Mouse (Mus musculus): ENCODE results near the gene Gm21994. TPM values are rescaled to one million over a fixed set of nuclear protein-coding genes. Genes with fewer than 3 reads are reported as not detected.
"Not testable (repeated sequence)": the region's sequence is repeated elsewhere in the genome, so short reads cannot be mapped to it uniquely, and the experiment has no call there.

The Gm21994 gene
- 5.8 and 6.3 TPM in 2 replicates for total RNA-seq (2012; rRNA removed)
- 100 to 1,000 TPM in 1 of 2 experiments, 1 to 10 TPM in 1; 6.4 to 803 TPM for polyA plus RNA-seq (2012; ENCODE audit: insufficient read depth in 1 of 2, insufficient read length in 2 of 2, low read depth in 1 of 2, low replicate concordance in 2 of 2, missing spikeins in 1 of 2)

- not testable (repeated sequence) for H3K9ac ChIP-seq (ENCODE audit: control insufficient read depth, low read depth, low read length, poor library complexity, severe bottlenecking); H3K27me3 ChIP-seq (ENCODE audit: control insufficient read depth in 1 of 2, insufficient read depth in 2 of 2, low read length in 2 of 2); H3K79me2 ChIP-seq (ENCODE audit: control insufficient read depth, insufficient read depth, low read length, poor library complexity); H3K4me1 ChIP-seq (ENCODE audit: control insufficient read depth in 1 of 2, insufficient read depth in 2 of 2, low read length in 2 of 2); DNase-seq (ENCODE audit: low read depth, low spot score); H3K36me3 ChIP-seq (ENCODE audit: control insufficient read depth in 1 of 2, insufficient read depth in 2 of 2, low read length in 2 of 2); H3K27ac ChIP-seq (ENCODE audit: control insufficient read depth, low read depth, low read length); H3K4me3 ChIP-seq (ENCODE audit: control insufficient read depth in 1 of 2, insufficient read depth in 1 of 2, low read depth in 2 of 2, low read length in 2 of 2); H3K9me3 ChIP-seq (replicated peaks; ENCODE audit: insufficient read depth, low read length)
These were observed at the start of gene Gm21994 for GRCm38 (mm10) chr2:150255491-150255890. Gene Gm21994, minus strand, starts transcription at chr2:150255591.

GRCm38 (mm10) chr2:150299096-150299495 lies 43.7 kb upstream of the Gm21994 start:
- DNase-seq (ENCODE audit: low read depth, low spot score) = no peak
- H3K36me3 ChIP-seq (ENCODE audit: control insufficient read depth in 1 of 2, insufficient read depth in 2 of 2, low read length in 2 of 2) = peaks cover 0 to 3% of the 10 kb centered on the region in 2 experiments; a peak in 1 of 4 replicates
- no peak overlapping the region for H3K4me3 ChIP-seq (ENCODE audit: control insufficient read depth in 1 of 2, insufficient read depth in 1 of 2, low read depth in 2 of 2, low read length in 2 of 2)
- no peak overlapping the region for H3K9ac ChIP-seq (ENCODE audit: control insufficient read depth, low read depth, low read length, poor library complexity, severe bottlenecking)
- no peak overlapping the region for H3K27ac ChIP-seq (ENCODE audit: control insufficient read depth, low read depth, low read length)
- H3K9me3 ChIP-seq (replicated peaks; ENCODE audit: insufficient read depth, low read length) = no peaks in the 10 kb centered on the region
- H3K4me1 ChIP-seq (ENCODE audit: control insufficient read depth in 1 of 2, insufficient read depth in 2 of 2, low read length in 2 of 2) = peaks cover 0 to 4% of the 10 kb centered on the region in 2 experiments; a peak in 2 of 4 replicates
- no peaks in the 10 kb centered on the region for H3K27me3 ChIP-seq (ENCODE audit: control insufficient read depth in 1 of 2, insufficient read depth in 2 of 2, low read length in 2 of 2)
- no peaks in the 10 kb centered on the region for H3K79me2 ChIP-seq (ENCODE audit: control insufficient read depth, insufficient read depth, low read length, poor library complexity)
- TF ChIP-seq USF1 (IDR thresholded peaks at IDR 0.05; ENCODE audit: low read depth, low read length) (no peak), GATA1 (IDR thresholded peaks at IDR 0.05; ENCODE audit: low read depth, low read length) (no peak), ZNF384 (IDR thresholded peaks at IDR 0.05; ENCODE audit: low read depth, low read length) (0 out of 2 replicates have a peak, but pooled peaks have one; percentile 27), USF2 (IDR thresholded peaks at IDR 0.05; ENCODE audit: borderline replicate concordance in 1 of 2, insufficient read depth in 1 of 2, low read depth in 1 of 2, low read length in 2 of 2) (no peak), CHD1 (IDR thresholded peaks at IDR 0.05; ENCODE audit: low read depth, low read length) (no peak), EP300 (IDR thresholded peaks at IDR 0.05; ENCODE audit: low read depth in 1 of 2, low read length in 2 of 2) (0 out of 4 replicates have a peak, but pooled peaks of 1 of the 2 experiments have one; percentile 16), CHD2 (IDR thresholded peaks at IDR 0.05; ENCODE audit: low read length) (no peak), HCFC1 (IDR thresholded peaks at IDR 0.05; ENCODE audit: low read depth, low read length) (no peak), MAZ (IDR thresholded peaks at IDR 0.05; ENCODE audit: low read depth, low read length) (no peak), ZC3H11A (IDR thresholded peaks at IDR 0.05; ENCODE audit: low read depth, low read length) (no peak), MEF2A (IDR thresholded peaks at IDR 0.05; ENCODE audit: extremely low read depth, insufficient replicate concordance, low read depth, low read length, poor library complexity, severe bottlenecking) (no peak), MXI1 (IDR thresholded peaks at IDR 0.05; ENCODE audit: low read depth, low read length) (no peak), TBP (IDR thresholded peaks at IDR 0.05; ENCODE audit: low read depth, low read length) (no peak)

- H3K27me3 ChIP-seq (ENCODE audit: control insufficient read depth in 1 of 2, insufficient read depth in 2 of 2, low read length in 2 of 2) = no peaks in the 10 kb centered on the region
- TF ChIP-seq ZNF384 (IDR thresholded peaks at IDR 0.05; ENCODE audit: low read depth, low read length) = no peak
- no peak for TF ChIP-seq ZC3H11A (IDR thresholded peaks at IDR 0.05; ENCODE audit: low read depth, low read length)
- TF ChIP-seq POLR2A (IDR thresholded peaks at IDR 0.05; ENCODE audit: control insufficient read depth in 1 of 2, insufficient read depth in 1 of 2, low read depth in 1 of 2, low read length in 2 of 2, poor library complexity in 1 of 2) = no peak
- TF ChIP-seq NELFE (IDR thresholded peaks at IDR 0.05; ENCODE audit: low read depth, low read length) = no peak
- no peak for TF ChIP-seq MEF2A (IDR thresholded peaks at IDR 0.05; ENCODE audit: extremely low read depth, insufficient replicate concordance, low read depth, low read length, poor library complexity, severe bottlenecking)
- TF ChIP-seq USF2 (IDR thresholded peaks at IDR 0.05; ENCODE audit: borderline replicate concordance in 1 of 2, insufficient read depth in 1 of 2, low read depth in 1 of 2, low read length in 2 of 2) = no peak
- no peak for TF ChIP-seq TCF12 (IDR thresholded peaks at IDR 0.05; ENCODE audit: low read depth, low read length)
- no peak for TF ChIP-seq NRF1 (IDR thresholded peaks at IDR 0.05; ENCODE audit: insufficient read depth, low read depth, low read length, poor library complexity, severe bottlenecking)
These were observed 38.3 kb upstream of the Gm21994 start for GRCm38 (mm10) chr2:150293669-150294068.

GRCm38 (mm10) chr2:150257291-150257690 lies 1.9 kb upstream of the Gm21994 start, which contains the start of gene Gm14124:
Gene Gm14124, plus strand, starts transcription at chr2:150257517.
- not testable (repeated sequence) for H3K27me3 ChIP-seq (ENCODE audit: control insufficient read depth in 1 of 2, insufficient read depth in 2 of 2, low read length in 2 of 2); H3K9me3 ChIP-seq (replicated peaks; ENCODE audit: insufficient read depth, low read length); H3K79me2 ChIP-seq (ENCODE audit: control insufficient read depth, insufficient read depth, low read length, poor library complexity); H3K9ac ChIP-seq (ENCODE audit: control insufficient read depth, low read depth, low read length, poor library complexity, severe bottlenecking); H3K4me1 ChIP-seq (ENCODE audit: control insufficient read depth in 1 of 2, insufficient read depth in 2 of 2, low read length in 2 of 2); H3K4me3 ChIP-seq (ENCODE audit: control insufficient read depth in 1 of 2, insufficient read depth in 1 of 2, low read depth in 2 of 2, low read length in 2 of 2); H3K27ac ChIP-seq (ENCODE audit: control insufficient read depth, low read depth, low read length); H3K36me3 ChIP-seq (ENCODE audit: control insufficient read depth in 1 of 2, insufficient read depth in 2 of 2, low read length in 2 of 2)
- DNase-seq (ENCODE audit: low read depth, low spot score) = peak; percentile 1

More at GRCm38 (mm10) chr2:150293669-150294068, 38.3 kb upstream of the Gm21994 start:
- Histone ChIP-seq H3K36me3 (ENCODE audit: control insufficient read depth in 1 of 2, insufficient read depth in 2 of 2, low read length in 2 of 2) (no peaks in the 10 kb centered on the region; a peak in 1 of 4 replicates), H3K9ac (ENCODE audit: control insufficient read depth, low read depth, low read length, poor library complexity, severe bottlenecking) (no peak overlapping the region), H3K79me2 (ENCODE audit: control insufficient read depth, insufficient read depth, low read length, poor library complexity) (no peaks in the 10 kb centered on the region), H3K4me3 (ENCODE audit: control insufficient read depth in 1 of 2, insufficient read depth in 1 of 2, low read depth in 2 of 2, low read length in 2 of 2) (no peak overlapping the region), H3K27ac (ENCODE audit: control insufficient read depth, low read depth, low read length) (no peak overlapping the region), H3K4me1 (ENCODE audit: control insufficient read depth in 1 of 2, insufficient read depth in 2 of 2, low read length in 2 of 2) (no peaks in the 10 kb centered on the region), H3K9me3 (replicated peaks; ENCODE audit: insufficient read depth, low read length) (no peaks in the 10 kb centered on the region)
- no peak for DNase-seq (ENCODE audit: low read depth, low spot score)

Data from MEL (cell line).